Mouse (Mus musculus): ENCODE measurements around the gene Hexdc.

GRCm38 (mm10) chr11:121220771-121221170, 16.5 kb downstream of the Hexdc start:
- no peak for TF ChIP-seq CTCF (IDR thresholded peaks at IDR 0.05; ENCODE audit: low read depth, low read length)
- TF ChIP-seq POLR2A (IDR thresholded peaks at IDR 0.05; ENCODE audit: extremely low read depth, insufficient read depth, low read length), result no peak

Data from liver, adult 2 months (tissue).